Mouse (Mus musculus) frontal cortex, postnatal 10 days (tissue): ENCODE data around the gene Bach2.

Source experiments
- DNase-seq, 2 experiments: peaks; one replicate each; pipeline ENCODE4 v3.0.0; 2022; ENCODE audit warnings: low spot score in 2 of 2, mixed read lengths in 1 of 2

Bach2 gene

GRCm38 (mm10) chr4:32425641-32426040 lies 187.0 kb downstream of the Bach2 start:
- no peak for DNase-seq

GRCm38 (mm10) chr4:32426779-32427577 lies 188.4 kb downstream of the Bach2 start:
- DNase-seq, result no peak

- peak in 1 of 2 experiments; percentile 4 for DNase-seq
These were observed 190.1 kb downstream of the Bach2 start for GRCm38 (mm10) chr4:32428738-32429137.

- DNase-seq, result no peak
These were observed 191.5 kb downstream of the Bach2 start for GRCm38 (mm10) chr4:32430136-32430535.

GRCm38 (mm10) chr4:32430981-32431380 lies 192.4 kb downstream of the Bach2 start:
- no peak for DNase-seq

- DNase-seq, result no peak
These were observed 193.7 kb downstream of the Bach2 start for GRCm38 (mm10) chr4:32432271-32432781.

- DNase-seq, result no peak
These were observed 194.3 kb downstream of the Bach2 start for GRCm38 (mm10) chr4:32432945-32433344.

GRCm38 (mm10) chr4:32434612-32435011 lies 196.0 kb downstream of the Bach2 start:
- no peak for DNase-seq

- no peak for DNase-seq
These were observed 201.6 kb downstream of the Bach2 start for GRCm38 (mm10) chr4:32439974-32440739.

- no peak for DNase-seq
These were observed 202.1 kb downstream of the Bach2 start for GRCm38 (mm10) chr4:32440740-32441072.

GRCm38 (mm10) chr4:32444671-32445196 lies 206.1 kb downstream of the Bach2 start:
- DNase-seq, result no peak

- no peak for DNase-seq
These were observed 209.2 kb downstream of the Bach2 start for GRCm38 (mm10) chr4:32447850-32448249.

GRCm38 (mm10) chr4:32461986-32462385 lies 223.4 kb downstream of the Bach2 start:
- no peak for DNase-seq

- DNase-seq, result no peak
These were observed 224.5 kb downstream of the Bach2 start for GRCm38 (mm10) chr4:32463065-32463464.

GRCm38 (mm10) chr4:32464540-32464939 lies 225.9 kb downstream of the Bach2 start:
- DNase-seq, result no peak

- no peak for DNase-seq
These were observed 227.4 kb downstream of the Bach2 start for GRCm38 (mm10) chr4:32466031-32466430.

GRCm38 (mm10) chr4:32477977-32478660 lies 239.5 kb downstream of the Bach2 start:
- DNase-seq, result no peak

- no peak for DNase-seq
These were observed 240.6 kb downstream of the Bach2 start for GRCm38 (mm10) chr4:32479231-32479630.

GRCm38 (mm10) chr4:32479801-32480700 lies 241.4 kb downstream of the Bach2 start:
- no peak for DNase-seq

GRCm38 (mm10) chr4:32481366-32482055 lies 242.9 kb downstream of the Bach2 start:
- no peak for DNase-seq
